Mouse (Mus musculus) myocyte (in vitro differentiated cells): Measurements from ENCODE around the gene Wnt2. TPM values are rescaled to one million over a fixed set of nuclear protein-coding genes. Genes with fewer than 3 reads are reported as not detected.

Source experiments
- H3K27me3 ChIP-seq: one replicate; pipeline ENCODE4 v1.6.1; 2011; ENCODE audit not compliant: control insufficient read depth, insufficient read depth, insufficient read length
- H3K36me3 ChIP-seq: one replicate; pipeline ENCODE4 v1.6.1; 2011; ENCODE audit not compliant: control insufficient read depth, insufficient read depth
- H3K4me2 ChIP-seq: one replicate; pipeline ENCODE4 v1.6.1; 2011; ENCODE audit warnings: low read depth, control low read depth
- H3K4me3 ChIP-seq: one replicate; pipeline ENCODE4 v1.5.1; 2011; ENCODE audit warnings: mild to moderate bottlenecking, control low read depth, moderate library complexity
- H3K79me2 ChIP-seq: one replicate; pipeline ENCODE4 v1.6.1; 2011; ENCODE audit not compliant: control insufficient read depth, insufficient read depth
- H3ac ChIP-seq: one replicate; pipeline ENCODE4 v1.6.1; 2011; ENCODE audit not compliant: control insufficient read depth, insufficient read length
- CEBPB ChIP-seq: IDR thresholded peaks from 2 replicates; pipeline ENCODE4 v1.6.1; 2011; ENCODE audit warnings: mild to moderate bottlenecking, moderate library complexity; ENCODE audit not compliant: poor library complexity, insufficient read depth, severe bottlenecking
- E2F4 ChIP-seq: IDR thresholded peaks from one replicate; pipeline ENCODE4 v1.6.1; 2011; ENCODE audit warnings: mild to moderate bottlenecking, control low read depth, moderate library complexity; ENCODE audit not compliant: insufficient read depth
- MAX ChIP-seq: IDR thresholded peaks from one replicate; pipeline ENCODE4 v1.6.1; 2011; ENCODE audit warnings: low read depth, mild to moderate bottlenecking, control low read depth
- MYOD1 ChIP-seq, 3 experiments: IDR thresholded peaks; one replicate each; pipeline ENCODE4 v1.6.1; 2011; ENCODE audit warnings: control low read depth in 2 of 3, low read depth in 2 of 3, mild to moderate bottlenecking in 2 of 3, moderate library complexity in 1 of 3; ENCODE audit not compliant: insufficient read length in 2 of 3, control insufficient read depth in 1 of 3
- MYOG ChIP-seq, 3 experiments: IDR thresholded peaks; one replicate each; pipeline ENCODE4 v1.6.1; 2011; ENCODE audit warnings: control low read depth in 2 of 3, low read depth in 2 of 3, mild to moderate bottlenecking in 2 of 3; ENCODE audit not compliant: insufficient read length in 2 of 3, control insufficient read depth in 1 of 3, insufficient read depth in 1 of 3
- POLR2A ChIP-seq: IDR thresholded peaks from one replicate; pipeline ENCODE4 v1.6.1; 2011; ENCODE audit warnings: low read depth, mild to moderate bottlenecking, control low read depth, moderate library complexity; ENCODE audit not compliant: insufficient read length
- POLR2AphosphoS2 ChIP-seq: IDR thresholded peaks from one replicate; pipeline ENCODE4 v1.6.1; 2011; ENCODE audit warnings: low read depth, control low read depth; ENCODE audit not compliant: insufficient read length
- REST ChIP-seq: IDR thresholded peaks from one replicate; pipeline ENCODE4 v1.6.1; 2011; ENCODE audit warnings: mild to moderate bottlenecking, control low read depth, moderate library complexity; ENCODE audit not compliant: insufficient read depth, insufficient read length
- SRF ChIP-seq: IDR thresholded peaks from one replicate; pipeline ENCODE4 v1.6.1; 2011; ENCODE audit warnings: low read depth; ENCODE audit not compliant: control insufficient read depth, insufficient read length
- TCF12 ChIP-seq: IDR thresholded peaks from one replicate; pipeline ENCODE4 v1.6.1; 2011; ENCODE audit warnings: mild to moderate bottlenecking, control low read depth; ENCODE audit not compliant: poor library complexity, insufficient read depth, severe bottlenecking
- TCF3 ChIP-seq: IDR thresholded peaks from one replicate; pipeline ENCODE4 v1.6.1; 2011; ENCODE audit warnings: low read depth, control low read depth; ENCODE audit not compliant: insufficient read length
- USF1 ChIP-seq: IDR thresholded peaks from one replicate; pipeline ENCODE4 v1.6.1; 2011; ENCODE audit warnings: low read depth, mild to moderate bottlenecking, control low read depth, moderate library complexity
- polyA plus RNA-seq: library from polyadenylated mRNA; unstranded; fragments of >200 nt; fragmentation: generic; extraction: Trizol; gene quantifications from one replicate; pipeline ENCODE4 v1.2.1, GENCODE M21; 2012; ENCODE audit warnings: missing spikeins

Gene Wnt2
- polyA plus RNA-seq, 1 experiment, result not detected

DNA sequence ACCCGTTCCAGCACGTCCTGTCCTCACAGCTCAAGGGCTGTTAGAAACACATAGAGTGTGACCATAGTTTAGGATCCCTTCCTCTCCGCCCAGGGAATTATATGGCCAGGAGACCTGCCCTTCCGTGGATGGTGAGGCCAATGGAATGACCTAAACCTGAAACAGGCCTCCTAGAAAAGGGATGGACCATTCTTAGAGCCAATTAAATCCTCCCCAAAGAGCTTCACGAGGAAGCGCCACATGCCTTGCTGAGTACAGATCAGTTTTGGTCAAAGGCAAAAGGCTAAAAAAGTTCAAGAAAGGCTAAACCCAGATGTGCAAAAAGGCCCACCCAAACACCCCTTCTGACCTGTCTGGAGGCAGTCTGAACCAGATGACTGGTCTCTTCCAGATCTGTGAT lies 1.9 kb upstream of the Wnt2 start:
- TF ChIP-seq MYOD1 (IDR thresholded peaks at IDR 0.05; ENCODE audit: control insufficient read depth in 1 of 3, insufficient read length in 2 of 3, low read depth in 2 of 3) (no peak), E2F4 (no peak), TCF12 (no peak), MAX (no peak), TCF3 (no peak)
- no peak overlapping the region for H3K4me2 ChIP-seq
- no peaks in the 10 kb centered on the region for H3K79me2 ChIP-seq
- H3K27me3 ChIP-seq, result peaks cover 12% of the 10 kb centered on the region
- no peak overlapping the region for H3ac ChIP-seq
- H3K4me3 ChIP-seq, result no peak overlapping the region
- no peaks in the 10 kb centered on the region for H3K36me3 ChIP-seq

DNA sequence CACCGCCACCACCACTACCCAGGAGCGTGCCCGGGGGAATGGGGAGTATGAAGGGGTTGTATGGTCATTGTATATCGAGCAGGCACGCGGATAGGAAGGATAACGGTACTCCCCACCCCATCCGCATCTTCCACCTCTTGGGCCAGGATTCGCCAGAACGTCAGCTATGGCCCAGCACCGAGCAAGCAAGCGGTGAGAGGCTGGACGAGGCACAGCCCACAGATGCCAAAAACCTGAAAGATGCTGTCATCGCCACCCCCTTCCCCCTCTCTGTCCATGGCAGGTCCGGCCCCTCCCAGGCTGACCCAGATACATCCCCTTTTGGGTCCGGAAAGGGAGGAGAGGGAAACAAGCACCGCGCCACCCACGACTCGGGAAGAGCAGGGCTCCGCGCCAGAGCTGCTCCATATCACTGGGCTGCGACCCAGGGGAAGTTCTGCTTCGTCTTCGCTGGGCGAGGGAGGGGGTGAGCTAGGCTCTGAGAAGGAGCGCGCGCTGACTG lies 1.2 kb upstream of the Wnt2 start:
- H3K4me3 ChIP-seq, result no peak overlapping the region
- H3ac ChIP-seq, result no peak overlapping the region
- H3K36me3 ChIP-seq, result no peaks in the 10 kb centered on the region
- H3K79me2 ChIP-seq, result no peaks in the 10 kb centered on the region
- peak overlapping the region; percentile 27 for H3K4me2 ChIP-seq
- TF ChIP-seq REST, result no peak
- TF ChIP-seq USF1, result no peak
- no peak for TF ChIP-seq MAX
- H3K27me3 ChIP-seq, result peaks cover 12% of the 10 kb centered on the region

DNA sequence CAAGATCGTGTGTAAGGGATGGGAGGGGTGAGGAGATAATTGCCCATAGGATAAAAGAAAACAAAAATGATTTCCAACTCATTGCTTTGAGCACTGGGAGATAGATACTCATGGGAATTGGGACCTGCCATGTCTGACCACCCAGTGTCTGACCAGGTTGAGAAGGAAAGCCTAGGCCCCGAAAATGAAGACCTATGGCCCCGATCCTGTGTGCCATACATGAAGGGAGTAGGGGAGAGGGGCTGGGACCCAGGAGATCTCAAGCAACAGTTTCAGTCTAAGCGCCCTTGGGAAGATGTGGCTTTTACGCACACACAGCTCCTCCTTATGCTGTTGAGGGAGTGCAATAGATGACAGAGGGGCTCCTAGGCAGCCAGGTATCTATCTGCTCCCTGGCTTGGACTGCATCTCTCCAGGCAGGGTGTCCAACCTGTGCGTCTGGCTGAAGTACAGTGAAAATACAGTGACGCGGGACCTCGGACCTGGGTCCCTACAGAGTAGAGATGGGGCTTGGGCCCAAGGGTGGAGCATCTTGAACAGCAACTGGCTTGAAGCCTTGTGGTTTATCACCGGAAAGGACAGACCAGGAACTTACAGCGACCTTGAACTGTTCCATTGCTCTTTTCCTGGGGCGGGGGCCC lies 603 bp upstream of the Wnt2 start:
- Histone ChIP-seq H3K4me2 (peak overlapping the region; percentile 50), H3K36me3 (no peaks in the 10 kb centered on the region), H3K27me3 (peaks cover 12% of the 10 kb centered on the region), H3K79me2 (no peaks in the 10 kb centered on the region), H3K4me3 (no peak overlapping the region), H3ac (no peak overlapping the region)
- TF ChIP-seq E2F4 (no peak), REST (no peak), MYOD1 (IDR thresholded peaks at IDR 0.05; ENCODE audit: control insufficient read depth in 1 of 3, insufficient read length in 2 of 3, low read depth in 2 of 3) (no peak), TCF3 (no peak), POLR2AphosphoS2 (no peak), MAX (no peak), POLR2A (no peak), CEBPB (no peak), SRF (no peak), MYOG (IDR thresholded peaks at IDR 0.05; ENCODE audit: control insufficient read depth in 1 of 3, insufficient read depth in 1 of 3, insufficient read length in 2 of 3, low read depth in 2 of 3) (no peak), USF1 (no peak), TCF12 (no peak)

DNA sequence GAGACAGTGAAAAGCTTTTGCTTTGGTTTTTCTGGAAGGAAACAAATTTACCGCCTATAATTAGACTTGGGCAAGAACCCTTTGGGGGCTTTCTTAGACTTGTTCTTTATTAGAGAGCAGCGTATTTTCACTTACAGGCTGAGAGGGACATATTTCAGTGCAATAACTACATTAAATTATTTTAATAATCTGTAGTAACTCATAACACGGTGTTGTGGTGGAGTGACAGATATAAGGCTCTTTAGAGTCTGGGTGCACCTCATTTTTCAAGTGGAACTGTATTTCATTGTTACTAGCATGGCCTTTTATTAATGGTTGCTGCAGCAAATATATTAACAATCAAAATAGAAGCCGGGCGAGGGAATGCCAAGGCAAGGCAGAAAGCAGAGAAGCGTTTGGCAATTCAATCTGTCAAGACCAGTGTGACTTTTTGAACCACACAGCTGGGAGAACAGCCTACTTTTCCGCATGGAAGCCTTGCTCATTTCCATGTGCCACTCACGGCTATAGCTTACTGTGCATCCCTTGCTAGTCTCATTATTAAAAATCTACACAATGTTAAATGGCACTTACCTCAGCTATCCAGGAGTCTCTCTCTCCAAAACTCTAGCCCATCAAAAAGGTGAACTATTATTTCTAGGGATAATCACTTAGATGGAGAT lies 6.1 kb downstream of the Wnt2 start:
- H3K36me3 ChIP-seq, result no peaks in the 10 kb centered on the region
- H3K27me3 ChIP-seq, result no peaks in the 10 kb centered on the region
- no peak overlapping the region for H3ac ChIP-seq
- H3K79me2 ChIP-seq, result no peaks in the 10 kb centered on the region
- no peak overlapping the region for H3K4me2 ChIP-seq
- H3K4me3 ChIP-seq, result no peak overlapping the region
- TF ChIP-seq MAX (no peak), CEBPB (no peak), SRF (no peak), POLR2AphosphoS2 (no peak), POLR2A (no peak), MYOD1 (IDR thresholded peaks at IDR 0.05; ENCODE audit: control insufficient read depth in 1 of 3, insufficient read length in 2 of 3, low read depth in 2 of 3) (no peak), MYOG (IDR thresholded peaks at IDR 0.05; ENCODE audit: control insufficient read depth in 1 of 3, insufficient read depth in 1 of 3, insufficient read length in 2 of 3, low read depth in 2 of 3) (no peak), REST (no peak), E2F4 (no peak)

DNA sequence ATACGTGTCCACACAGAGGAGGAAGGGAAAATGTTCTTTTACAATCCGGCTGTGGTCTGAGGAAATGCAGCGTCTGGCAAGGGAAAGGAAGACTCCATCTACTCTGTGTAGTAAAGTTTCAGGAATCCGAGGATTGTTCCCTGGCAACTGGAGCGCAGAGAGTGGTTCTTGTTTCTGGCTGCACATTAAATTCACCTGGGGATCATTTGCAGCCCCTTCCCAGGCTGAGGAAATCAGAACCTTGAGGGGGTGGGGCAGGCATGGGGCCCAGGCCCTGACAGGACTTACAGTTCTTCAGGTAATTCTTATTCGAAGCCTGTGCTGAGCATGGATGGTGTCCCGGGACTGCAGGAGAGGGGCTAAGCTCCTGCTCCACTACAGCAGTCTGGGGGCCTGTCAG lies 17.0 kb downstream of the Wnt2 start:
- no peak overlapping the region for H3ac ChIP-seq
- H3K4me2 ChIP-seq, result no peak overlapping the region
- no peaks in the 10 kb centered on the region for H3K36me3 ChIP-seq
- H3K27me3 ChIP-seq, result no peaks in the 10 kb centered on the region
- TF ChIP-seq MYOD1 (IDR thresholded peaks at IDR 0.05; ENCODE audit: control insufficient read depth in 1 of 3, insufficient read length in 2 of 3, low read depth in 2 of 3), result no peak
- TF ChIP-seq TCF12, result no peak
- no peak for TF ChIP-seq REST
- no peak for TF ChIP-seq MYOG (IDR thresholded peaks at IDR 0.05; ENCODE audit: control insufficient read depth in 1 of 3, insufficient read depth in 1 of 3, insufficient read length in 2 of 3, low read depth in 2 of 3)
- TF ChIP-seq SRF, result no peak
- no peak for TF ChIP-seq E2F4
- no peak for TF ChIP-seq TCF3
- TF ChIP-seq CEBPB, result no peak
- TF ChIP-seq POLR2AphosphoS2, result no peak
- no peak for TF ChIP-seq MAX
- no peak for TF ChIP-seq POLR2A
- no peak for TF ChIP-seq USF1
- H3K4me3 ChIP-seq, result no peak overlapping the region
- H3K79me2 ChIP-seq, result no peaks in the 10 kb centered on the region
